Mouse (Mus musculus) intestine, postnatal 0 days (tissue): ENCODE data around the gene Dlgap4. TPM values are rescaled to one million over a fixed set of nuclear protein-coding genes. Genes with fewer than 3 reads are reported as not detected.

Experiments used
- ATAC-seq: fragments of 200-750 bp; cut with Nextera tagmentation; 2 replicates; pipeline ENCODE4 v1.8.0; 2017; ENCODE audit warnings: mild to moderate bottlenecking, moderate TSS enrichment, moderate library complexity
- H3K27ac ChIP-seq: fragments of 300-500 bp; sonication (generic); 2 replicates; pipeline ENCODE4 v1.5.1; 2014; ENCODE audit warnings: mild to moderate bottlenecking, low read depth, low read length, moderate library complexity
- H3K27me3 ChIP-seq: fragments of 300-500 bp; sonication (generic); replicated peaks from 2 replicates; pipeline ENCODE4 v1.6.1; 2014; ENCODE audit warnings: low read length, mixed read lengths; ENCODE audit not compliant: control insufficient read depth, insufficient read depth
- H3K36me3 ChIP-seq: fragments of 300-500 bp; sonication (generic); 2 replicates; pipeline ENCODE4 v1.6.1; 2014; ENCODE audit warnings: mild to moderate bottlenecking, moderate library complexity; ENCODE audit not compliant: control insufficient read depth, insufficient read depth
- H3K4me1 ChIP-seq: fragments of 300-500 bp; sonication (generic); replicated peaks from 2 replicates; pipeline ENCODE4 v1.6.1; 2014; ENCODE audit warnings: antibody characterized with exemption, low read length, mixed read lengths; ENCODE audit not compliant: control insufficient read depth, insufficient read depth
- H3K4me2 ChIP-seq: fragments of 300-500 bp; sonication (generic); replicated peaks from 2 replicates; pipeline ENCODE4 v1.6.1; 2014; ENCODE audit warnings: low read depth, mild to moderate bottlenecking, moderate library complexity
- H3K4me3 ChIP-seq: fragments of 300-500 bp; sonication (generic); 2 replicates; pipeline ENCODE4 v1.5.1; 2014; ENCODE audit warnings: low read depth, low read length
- H3K9ac ChIP-seq: fragments of 300-500 bp; sonication (generic); 2 replicates; pipeline ENCODE4 v1.6.1; 2014; ENCODE audit warnings: mild to moderate bottlenecking, low read depth, low read length
- H3K9me3 ChIP-seq: fragments of 300-500 bp; sonication (generic); 2 replicates; pipeline ENCODE4 v1.6.1; 2016; ENCODE audit warnings: mixed run types; ENCODE audit not compliant: control insufficient read depth
- CTCF ChIP-seq: sonication (generic); IDR thresholded peaks from 2 replicates; pipeline ENCODE4 v1.5.1; 2016; ENCODE audit warnings: low read depth, mild to moderate bottlenecking, control low read depth, antibody characterized with exemption, moderate library complexity
- WGBS: fragments of 180-500 bp; shearing (Covaris S2); extraction: QIAGEN DNeasy Blood & Tissue Kit; methylation state at CpG from one replicate; pipeline ENCODE4 v1.1.7; 2014; 5-methylcytosine and 5-hydroxymethylcytosine counted together
- polyA plus RNA-seq: library from polyadenylated mRNA; unstranded; fragments of >200 nt; fragmentation: Nextera tagmentation; extraction: Ambion mirVana; gene quantifications from 2 replicates; pipeline ENCODE4 v1.2.1, GENCODE M21; 2015

The Dlgap4 gene
- polyA plus RNA-seq, 1 experiment from 2014 or later: 43.1 TPM

GRCm38 (mm10) chr2:156804589-156804988 is 191.1 kb downstream of the Dlgap4 start:
- Histone ChIP-seq H3K4me1 (no peaks in the 10 kb centered on the region), H3K4me3 (no peak overlapping the region), H3K4me2 (no peak overlapping the region), H3K27me3 (no peaks in the 10 kb centered on the region), H3K9ac (no peak overlapping the region), H3K36me3 (no peaks in the 10 kb centered on the region), H3K9me3 (no peaks in the 10 kb centered on the region), H3K27ac (no peak overlapping the region)
- no peak for ATAC-seq
- no peak for TF ChIP-seq CTCF
- WGBS: 93% methylated on average over 4 of the region's 4 CpGs

GRCm38 (mm10) chr2:156806886-156807285 is 193.4 kb downstream of the Dlgap4 start:
- H3K4me2 ChIP-seq: no peak overlapping the region
- no peak for TF ChIP-seq CTCF
- no peaks in the 10 kb centered on the region for H3K27me3 ChIP-seq
- 55% methylated on average over 6 of the region's 6 CpGs for WGBS
- H3K9me3 ChIP-seq: no peaks in the 10 kb centered on the region
- H3K36me3 ChIP-seq: no peaks in the 10 kb centered on the region
- no peak overlapping the region for H3K4me3 ChIP-seq
- ATAC-seq: no peak
- H3K27ac ChIP-seq: no peak overlapping the region
- H3K9ac ChIP-seq: no peak overlapping the region
- H3K4me1 ChIP-seq: no peaks in the 10 kb centered on the region

GRCm38 (mm10) chr2:156809579-156809978 is 196.1 kb downstream of the Dlgap4 start:
- no peaks in the 10 kb centered on the region for H3K36me3 ChIP-seq
- H3K27me3 ChIP-seq: no peaks in the 10 kb centered on the region
- no peak overlapping the region for H3K4me3 ChIP-seq
- H3K27ac ChIP-seq: no peak overlapping the region
- no peaks in the 10 kb centered on the region for H3K9me3 ChIP-seq
- H3K9ac ChIP-seq: no peak overlapping the region
- H3K4me1 ChIP-seq: no peaks in the 10 kb centered on the region
- no peak overlapping the region for H3K4me2 ChIP-seq
- no peak for ATAC-seq
- 23% methylated on average over 2 of the region's 2 CpGs for WGBS
- TF ChIP-seq CTCF: peak; percentile 94

- 95% methylated on average over 10 of the region's 10 CpGs for WGBS
- no peak for ATAC-seq
- Histone ChIP-seq H3K27ac (no peak overlapping the region), H3K4me1 (no peaks in the 10 kb centered on the region), H3K36me3 (no peaks in the 10 kb centered on the region), H3K4me3 (no peak overlapping the region), H3K27me3 (no peaks in the 10 kb centered on the region), H3K4me2 (no peak overlapping the region), H3K9ac (no peak overlapping the region), H3K9me3 (no peaks in the 10 kb centered on the region)
- TF ChIP-seq CTCF: peak; percentile 34; the same call in 1 of the 2 replicates
Measured at GRCm38 (mm10) chr2:156810716-156811115, 197.2 kb downstream of the Dlgap4 start.

- H3K4me1 ChIP-seq: no peaks in the 10 kb centered on the region
- no peak overlapping the region for H3K4me3 ChIP-seq
- H3K27me3 ChIP-seq: no peaks in the 10 kb centered on the region
- H3K36me3 ChIP-seq: no peaks in the 10 kb centered on the region
- no peaks in the 10 kb centered on the region for H3K9me3 ChIP-seq
- 65% methylated on average over 5 of the region's 5 CpGs for WGBS
- TF ChIP-seq CTCF: no peak
- no peak overlapping the region for H3K9ac ChIP-seq
- no peak overlapping the region for H3K4me2 ChIP-seq
- H3K27ac ChIP-seq: no peak overlapping the region
- ATAC-seq: no peak
Measured at GRCm38 (mm10) chr2:156811556-156811955, 198.1 kb downstream of the Dlgap4 start.

Other genes starting within 250 kb of the Dlgap4 start
- gene Epb41l1, start 192.8 kb upstream of the Dlgap4 start, polyA plus RNA-seq: 0.63 and 0.68 TPM in 2 replicates
- 25.4 and 30.1 TPM in 2 replicates for gene Aar2, start 66.1 kb upstream of the Dlgap4 start, polyA plus RNA-seq
- 1,325 and 1,382 TPM in 2 replicates for gene Myl9, start 161.7 kb downstream of the Dlgap4 start, polyA plus RNA-seq
- gene Tgif2, start 226.3 kb downstream of the Dlgap4 start, polyA plus RNA-seq: 6.4 and 7.0 TPM in 2 replicates
- gene 4930518I15Rik, start 244.2 kb downstream of the Dlgap4 start, polyA plus RNA-seq: 1.3 and 1.8 TPM in 2 replicates
- 272 and 279 TPM in 2 replicates for gene Rab5if, start 249.4 kb downstream of the Dlgap4 start, polyA plus RNA-seq